In the genomic region with DNA sequence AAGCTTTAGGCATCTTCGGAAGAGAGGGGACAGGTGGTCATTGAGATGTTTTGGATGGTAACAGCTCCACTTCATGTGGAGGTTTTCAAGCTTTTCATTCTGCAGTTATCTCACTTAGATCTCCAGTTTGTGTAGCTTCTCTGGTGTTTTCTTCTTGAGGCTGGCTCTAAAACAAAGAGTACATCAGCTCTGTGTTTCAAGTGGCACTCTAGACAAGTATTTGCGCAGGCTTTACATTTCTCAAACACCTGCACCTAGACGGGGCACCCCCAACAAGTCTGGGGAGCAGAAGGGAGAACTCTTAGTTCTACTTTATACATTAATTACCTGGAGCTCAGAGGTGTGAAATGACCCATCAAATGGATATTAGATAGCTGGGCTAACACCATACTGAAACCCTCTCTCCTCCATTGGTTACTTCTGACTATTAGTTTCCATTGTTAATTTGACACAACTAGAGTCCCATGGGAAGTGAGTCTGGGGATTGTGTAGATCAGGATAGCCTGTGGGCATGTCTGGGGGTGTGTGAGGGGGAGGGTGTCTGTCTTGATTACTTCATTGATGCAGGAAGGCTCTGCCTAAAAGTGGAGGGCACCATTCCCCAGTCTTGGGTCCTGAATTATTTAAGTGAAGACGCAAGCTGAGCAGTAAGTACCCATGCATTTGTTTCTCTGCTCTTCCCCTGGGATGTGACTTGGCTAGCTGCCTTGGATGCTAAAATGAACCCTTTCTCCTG, we compare ENCODE assay signal across 17 mouse cellular contexts. TPM values are rescaled to one million over a fixed set of nuclear protein-coding genes. Genes with fewer than 3 reads are reported as not detected.
A peak's percentile ranks its signal among the peaks of the same experiment; 100 is the strongest.
DNase-seq lines count a peak whose midpoint lies in the region; ATAC-seq and TF ChIP-seq lines count a peak whose summit lies in the region.
"Had no signal": no experiment of that assay in that cellular context is flagged by ENCODE, and none has a peak within 500 bp of the region (broad histone marks: within the 10 kb centered on the region; RNA-seq: fewer than 3 reads in every experiment).

No protein-coding gene starts in this region.

- H3K27me3 ChIP-seq in hindbrain, embryonic 11.5 days (ENCODE audit: control insufficient read depth, insufficient read depth, low read length), result no peaks in the 10 kb centered on the region
- H3K27me3 ChIP-seq in hindbrain, postnatal 0 days (ENCODE audit: insufficient read depth, low read length), result no peaks in the 10 kb centered on the region
- no peaks in the 10 kb centered on the region for H3K27me3 ChIP-seq in midbrain, embryonic 13.5 days
- H3K27me3 ChIP-seq in midbrain, embryonic 15.5 days (replicated peaks), result no peaks in the 10 kb centered on the region
- H3K27me3 ChIP-seq: embryonic facial prominence, embryonic 13.5 days; forebrain, embryonic 13.5 days; intestine, embryonic 15.5 days had no signal

- H3K4me1 ChIP-seq in hindbrain, embryonic 11.5 days (replicated peaks; ENCODE audit: control insufficient read depth, insufficient read depth, low read length), result no peaks in the 10 kb centered on the region; the same call in 1 of the 2 replicates
- no peaks in the 10 kb centered on the region for H3K4me1 ChIP-seq in hindbrain, postnatal 0 days (ENCODE audit: insufficient read depth, low read length)
- H3K4me1 ChIP-seq in midbrain, embryonic 13.5 days (replicated peaks), result peaks cover 15% of the 10 kb centered on the region
- peaks cover 4% of the 10 kb centered on the region; the same call in 1 of the 2 replicates for H3K4me1 ChIP-seq in midbrain, embryonic 15.5 days
- no peaks in the 10 kb centered on the region; the same call in 1 of the 2 replicates for H3K4me1 ChIP-seq in brown adipose tissue, adult 24 weeks (ENCODE audit: control insufficient read depth, insufficient read depth, insufficient read length, low read length)
- H3K4me1 ChIP-seq: intestine, embryonic 15.5 days had no signal

- H3K36me3 ChIP-seq in hindbrain, embryonic 11.5 days (ENCODE audit: control insufficient read depth, insufficient read depth, low read length), result no peaks in the 10 kb centered on the region
- no peaks in the 10 kb centered on the region for H3K36me3 ChIP-seq in hindbrain, postnatal 0 days (ENCODE audit: insufficient read depth, low read length)
- no peaks in the 10 kb centered on the region for H3K36me3 ChIP-seq in midbrain, embryonic 13.5 days
- no peaks in the 10 kb centered on the region for H3K36me3 ChIP-seq in midbrain, embryonic 15.5 days (replicated peaks)
- H3K36me3 ChIP-seq: embryonic facial prominence, embryonic 13.5 days; intestine, embryonic 15.5 days had no signal

- peak; percentile 51; the same call in 1 of the 2 replicates for ATAC-seq in hindbrain, embryonic 11.5 days (ENCODE audit: low FRiP score)
- ATAC-seq in hindbrain, postnatal 0 days, result no peak
- no peak for ATAC-seq in midbrain, embryonic 13.5 days
- ATAC-seq in midbrain, embryonic 15.5 days (replicated peaks), result no peak
- ATAC-seq: CD4-positive, CD25-positive, alpha-beta regulatory T cell, adult 4 months; forebrain, embryonic 13.5 days; intestine, embryonic 15.5 days had no signal

- no peak overlapping the region for H3K4me2 ChIP-seq in hindbrain, embryonic 11.5 days (replicated peaks; ENCODE audit: low read depth, low read length)
- no peak overlapping the region for H3K4me2 ChIP-seq in hindbrain, postnatal 0 days (ENCODE audit: low read depth, low read length)
- H3K4me2 ChIP-seq in midbrain, embryonic 13.5 days (replicated peaks), result no peak overlapping the region
- no peak overlapping the region for H3K4me2 ChIP-seq in midbrain, embryonic 15.5 days
- H3K4me2 ChIP-seq: embryonic facial prominence, embryonic 13.5 days; forebrain, embryonic 13.5 days; heart, embryonic 11.5 days; intestine, embryonic 15.5 days had no signal

- peak; percentile 31 for DNase-seq in hindbrain, embryonic 11.5 days (ENCODE audit: low spot score)
- DNase-seq in hindbrain, postnatal 0 days (ENCODE audit: low spot score), result no peak
- peak; percentile 55 for DNase-seq in lung, postnatal 25 days (ENCODE audit: low spot score)
- DNase-seq in right cerebral cortex, postnatal 36 days (ENCODE audit: low spot score in 2 of 2), result no peak
- DNase-seq: adrenal gland, postnatal 36 days; cerebellum, adult 11 months; cerebellum, postnatal 36 days; liver had no signal

- H3K9me3 ChIP-seq in hindbrain, embryonic 11.5 days (ENCODE audit: control insufficient read depth, low read length), result no peaks in the 10 kb centered on the region
- H3K9me3 ChIP-seq in hindbrain, postnatal 0 days (ENCODE audit: low read length), result no peaks in the 10 kb centered on the region
- H3K9me3 ChIP-seq in midbrain, embryonic 13.5 days, result no peaks in the 10 kb centered on the region
- no peaks in the 10 kb centered on the region for H3K9me3 ChIP-seq in midbrain, embryonic 15.5 days
- H3K9me3 ChIP-seq: embryonic facial prominence, embryonic 13.5 days; forebrain, embryonic 13.5 days; intestine, embryonic 15.5 days had no signal

- 81% methylated on average over 4 of the region's 4 CpGs for WGBS in hindbrain, embryonic 11.5 days
- 80% methylated on average over 4 of the region's 4 CpGs for WGBS in hindbrain, postnatal 0 days
- WGBS in midbrain, embryonic 13.5 days, result 71% methylated on average over 4 of the region's 4 CpGs
- 81% methylated on average over 4 of the region's 4 CpGs for WGBS in midbrain, embryonic 15.5 days

- no peak overlapping the region for H3K9ac ChIP-seq in hindbrain, embryonic 11.5 days (ENCODE audit: low read depth, low read length)
- no peak overlapping the region for H3K9ac ChIP-seq in hindbrain, postnatal 0 days (replicated peaks; ENCODE audit: low read length)
- no peak overlapping the region for H3K9ac ChIP-seq in midbrain, embryonic 13.5 days (replicated peaks)
- H3K9ac ChIP-seq in midbrain, embryonic 15.5 days, result no peak overlapping the region
- H3K9ac ChIP-seq: embryonic facial prominence, embryonic 13.5 days; forebrain, embryonic 13.5 days; intestine, embryonic 15.5 days had no signal

- no peak for TF ChIP-seq CTCF in hindbrain, postnatal 0 days (IDR thresholded peaks at IDR 0.05; ENCODE audit: low read depth)

- no peak overlapping the region for H3K4me3 ChIP-seq in hindbrain, embryonic 11.5 days (ENCODE audit: low read depth, low read length)
- H3K4me3 ChIP-seq in hindbrain, postnatal 0 days (ENCODE audit: low read length), result no peak overlapping the region
- no peak overlapping the region for H3K4me3 ChIP-seq in midbrain, embryonic 13.5 days (replicated peaks)
- H3K4me3 ChIP-seq in midbrain, embryonic 15.5 days, result no peak overlapping the region
- no peak overlapping the region for H3K4me3 ChIP-seq in brown adipose tissue, adult 24 weeks (ENCODE audit: insufficient read depth, low read depth, low read length)
- H3K4me3 ChIP-seq: embryonic facial prominence, embryonic 13.5 days; forebrain, embryonic 13.5 days; intestine, embryonic 15.5 days had no signal

- peak overlapping the region; percentile 25; the same call in 1 of the 2 replicates for H3K27ac ChIP-seq in hindbrain, embryonic 11.5 days (ENCODE audit: low read depth, low read length)
- no peak overlapping the region for H3K27ac ChIP-seq in hindbrain, postnatal 0 days
- peak overlapping the region; percentile 12; the same call in 1 of the 2 replicates for H3K27ac ChIP-seq in midbrain, embryonic 13.5 days
- no peak overlapping the region for H3K27ac ChIP-seq in midbrain, embryonic 15.5 days
- H3K27ac ChIP-seq in brown adipose tissue, adult 24 weeks (replicated peaks; ENCODE audit: low read depth, low read length), result peak overlapping the region; percentile 5
- H3K27ac ChIP-seq: embryonic facial prominence, embryonic 13.5 days; intestine, embryonic 15.5 days had no signal

RNA-seq across cellular contexts. Expression of a gene that starts 14.0 kb away (rescaled TPM):
- polyA plus RNA-seq in hindbrain, embryonic 11.5 days (2014; fragmentation: Nextera tagmentation; extraction: Ambion mirVana), result 17.7 and 17.8 TPM in 2 replicates
- total RNA-seq in hindbrain, postnatal 0 days (2014; rRNA removed), result 3.3 and 6.4 TPM in 2 replicates
- 5.4 and 5.6 TPM in 2 replicates for polyA plus RNA-seq in hindbrain, postnatal 0 days (2015; fragmentation: Nextera tagmentation; extraction: Ambion mirVana)
- polyA plus RNA-seq in midbrain, embryonic 13.5 days (2015; fragmentation: Nextera tagmentation; extraction: Ambion mirVana), result 8.9 and 12.3 TPM in 2 replicates
- polyA plus RNA-seq in midbrain, embryonic 15.5 days (2015; fragmentation: Nextera tagmentation; extraction: Ambion mirVana), result 3.7 and 3.9 TPM in 2 replicates
- not detected in 2 replicates for polyA plus RNA-seq in brown adipose tissue, adult 24 weeks (2012; ENCODE audit: insufficient read depth, insufficient read length, missing spikeins)

RNA-seq across cellular contexts. Expression of a gene that starts 53.0 kb away (rescaled TPM):
- polyA plus RNA-seq in hindbrain, embryonic 11.5 days (2014; fragmentation: Nextera tagmentation; extraction: Ambion mirVana), result 1.2 and 2.2 TPM in 2 replicates
- 14.3 and 16.6 TPM in 2 replicates for total RNA-seq in hindbrain, postnatal 0 days (2014; rRNA removed)
- polyA plus RNA-seq in hindbrain, postnatal 0 days (2015; fragmentation: Nextera tagmentation; extraction: Ambion mirVana), result 7.9 and 8.8 TPM in 2 replicates
- polyA plus RNA-seq in midbrain, embryonic 13.5 days (2015; fragmentation: Nextera tagmentation; extraction: Ambion mirVana), result 2.7 and 3.0 TPM in 2 replicates
- 5.4 and 5.8 TPM in 2 replicates for polyA plus RNA-seq in midbrain, embryonic 15.5 days (2015; fragmentation: Nextera tagmentation; extraction: Ambion mirVana)
- polyA plus RNA-seq in brown adipose tissue, adult 24 weeks (2012; ENCODE audit: insufficient read depth, insufficient read length, missing spikeins), result not detected in 2 replicates
- total RNA-seq: megakaryocyte progenitor cell, adult 5-6 weeks had no signal

Comparison
In these comparisons a context has a peak if more than half of its experiments do, and no peak if none do; other contexts are left out.
1. DNase-seq: peak in hindbrain, embryonic 11.5 days (single experiment) and lung, postnatal 25 days (single experiment); none in hindbrain, postnatal 0 days (single experiment) and right cerebral cortex, postnatal 36 days (0 of 2).
2. H3K27ac ChIP-seq: peak in hindbrain, embryonic 11.5 days (single experiment), midbrain, embryonic 13.5 days (single experiment) and brown adipose tissue, adult 24 weeks (single experiment); none in hindbrain, postnatal 0 days (single experiment) and midbrain, embryonic 15.5 days (single experiment).